Mouse (Mus musculus): Measurements from ENCODE around the gene Arhgap24. TPM values are rescaled to one million over a fixed set of nuclear protein-coding genes. Genes with fewer than 3 reads are reported as not detected.

Gene Arhgap24
- polyA plus RNA-seq, 1 experiment from 2014 or later = 3.2 TPM

- H3K4me2 ChIP-seq (ENCODE audit: low read depth, low read length) = no peak overlapping the region
- ATAC-seq = no peak
- H3K36me3 ChIP-seq (replicated peaks; ENCODE audit: insufficient read depth, low read length) = no peaks in the 10 kb centered on the region
- no peak overlapping the region for H3K9ac ChIP-seq (replicated peaks)
- DNase-seq = no peak
- no peaks in the 10 kb centered on the region for H3K4me1 ChIP-seq (ENCODE audit: insufficient read depth)
- no peak overlapping the region for H3K27ac ChIP-seq (ENCODE audit: low read depth)
- TF ChIP-seq CTCF (IDR thresholded peaks at IDR 0.05; ENCODE audit: low read depth) (no peak), EP300 (IDR thresholded peaks at IDR 0.05; ENCODE audit: low read depth) (no peak)
- H3K4me3 ChIP-seq (ENCODE audit: low read depth, low read length) = 0 out of 2 replicates have a peak overlapping the region, but pooled peaks have one; percentile 6
- H3K9me3 ChIP-seq (ENCODE audit: low read length) = no peaks in the 10 kb centered on the region
- H3K27me3 ChIP-seq (ENCODE audit: insufficient read depth, low read length) = no peaks in the 10 kb centered on the region
- WGBS (ENCODE audit: insufficient replicate concordance) = 39% methylated on average over 7 of the region's 9 CpGs
Observed at GRCm38 (mm10) chr5:102724813-102725348, 243.7 kb downstream of the Arhgap24 start.

GRCm38 (mm10) chr5:102725365-102725764 lies 244.2 kb downstream of the Arhgap24 start:
- Histone ChIP-seq H3K4me1 (ENCODE audit: insufficient read depth) (no peaks in the 10 kb centered on the region), H3K9me3 (ENCODE audit: low read length) (no peaks in the 10 kb centered on the region), H3K9ac (replicated peaks) (no peak overlapping the region), H3K27ac (ENCODE audit: low read depth) (no peak overlapping the region), H3K36me3 (replicated peaks; ENCODE audit: insufficient read depth, low read length) (no peaks in the 10 kb centered on the region), H3K27me3 (ENCODE audit: insufficient read depth, low read length) (no peaks in the 10 kb centered on the region), H3K4me3 (ENCODE audit: low read depth, low read length) (0 out of 2 replicates have a peak overlapping the region, but pooled peaks have one; percentile 6), H3K4me2 (ENCODE audit: low read depth, low read length) (no peak overlapping the region)
- TF ChIP-seq CTCF (IDR thresholded peaks at IDR 0.05; ENCODE audit: low read depth) (no peak), EP300 (IDR thresholded peaks at IDR 0.05; ENCODE audit: low read depth) (no peak)
- no peak for ATAC-seq
- no peak for DNase-seq
- 57% methylated on average over 6 of the region's 6 CpGs for WGBS (ENCODE audit: insufficient replicate concordance)

DNA sequence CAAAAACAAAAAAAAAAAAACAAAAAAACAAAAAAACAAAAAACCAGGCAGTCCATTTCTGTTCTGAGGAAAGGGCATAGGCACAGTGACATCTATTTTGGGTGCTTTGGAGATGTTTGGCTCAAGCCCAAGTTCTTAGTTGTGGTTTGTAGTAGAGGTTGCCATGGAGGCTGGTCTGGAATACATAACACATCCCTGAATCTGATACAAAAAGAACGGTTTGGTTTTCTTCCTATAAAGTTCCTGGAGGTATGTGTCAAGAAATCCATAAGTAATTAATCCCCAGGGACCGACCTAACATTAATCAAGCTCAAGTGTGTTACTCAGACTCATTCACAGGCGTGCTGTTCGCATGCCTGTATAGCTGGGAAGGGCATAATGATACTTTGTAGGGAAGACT lies 245.8 kb downstream of the Arhgap24 start:
- TF ChIP-seq CTCF (IDR thresholded peaks at IDR 0.05; ENCODE audit: low read depth) (no peak), EP300 (IDR thresholded peaks at IDR 0.05; ENCODE audit: low read depth) (no peak)
- ATAC-seq (no peak), DNase-seq (no peak)
- Histone ChIP-seq H3K4me1 (ENCODE audit: insufficient read depth) (no peaks in the 10 kb centered on the region), H3K27me3 (ENCODE audit: insufficient read depth, low read length) (no peaks in the 10 kb centered on the region), H3K9me3 (ENCODE audit: low read length) (no peaks in the 10 kb centered on the region), H3K27ac (ENCODE audit: low read depth) (no peak overlapping the region), H3K4me3 (ENCODE audit: low read depth, low read length) (no peak overlapping the region), H3K4me2 (ENCODE audit: low read depth, low read length) (no peak overlapping the region), H3K9ac (replicated peaks) (no peak overlapping the region), H3K36me3 (replicated peaks; ENCODE audit: insufficient read depth, low read length) (no peaks in the 10 kb centered on the region)
- 74% methylated on average over 4 of the region's 4 CpGs for WGBS (ENCODE audit: insufficient replicate concordance)

GRCm38 (mm10) chr5:102728531-102728930 lies 247.3 kb downstream of the Arhgap24 start:
- no peak for DNase-seq
- H3K27ac ChIP-seq (ENCODE audit: low read depth) = peak overlapping the region; percentile 1; the same call in 1 of the 2 replicates
- H3K4me3 ChIP-seq (ENCODE audit: low read depth, low read length) = no peak overlapping the region
- H3K4me2 ChIP-seq (ENCODE audit: low read depth, low read length) = no peak overlapping the region
- TF ChIP-seq CTCF (IDR thresholded peaks at IDR 0.05; ENCODE audit: low read depth) (no peak), EP300 (IDR thresholded peaks at IDR 0.05; ENCODE audit: low read depth) (no peak)
- no peaks in the 10 kb centered on the region for H3K4me1 ChIP-seq (ENCODE audit: insufficient read depth)
- H3K9ac ChIP-seq (replicated peaks) = no peak overlapping the region
- H3K27me3 ChIP-seq (ENCODE audit: insufficient read depth, low read length) = no peaks in the 10 kb centered on the region
- no peak for ATAC-seq
- no peaks in the 10 kb centered on the region for H3K9me3 ChIP-seq (ENCODE audit: low read length)
- H3K36me3 ChIP-seq (replicated peaks; ENCODE audit: insufficient read depth, low read length) = no peaks in the 10 kb centered on the region

DNA sequence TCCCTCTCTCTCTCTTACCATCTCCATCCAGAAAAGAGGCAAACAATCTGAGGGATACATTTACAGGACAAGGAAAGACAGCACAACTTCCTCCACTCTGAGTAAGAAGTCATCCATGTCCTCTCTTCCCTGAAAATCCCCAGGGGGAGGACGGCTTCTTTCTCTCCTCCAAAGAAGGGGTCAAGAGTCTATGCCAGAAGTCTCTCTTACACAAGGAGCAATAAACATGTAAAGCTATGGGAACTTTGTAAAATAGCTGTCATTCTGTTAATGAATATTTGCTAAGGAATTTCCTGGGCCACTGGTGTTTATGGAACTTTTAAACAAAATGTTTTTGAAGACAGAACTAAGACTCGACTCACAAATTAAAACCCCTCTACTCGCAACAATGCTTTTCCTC lies 248.3 kb downstream of the Arhgap24 start:
- Histone ChIP-seq H3K4me1 (ENCODE audit: insufficient read depth) (no peaks in the 10 kb centered on the region), H3K27ac (ENCODE audit: low read depth) (no peak overlapping the region), H3K4me2 (ENCODE audit: low read depth, low read length) (no peak overlapping the region), H3K9ac (replicated peaks) (no peak overlapping the region), H3K36me3 (replicated peaks; ENCODE audit: insufficient read depth, low read length) (no peaks in the 10 kb centered on the region), H3K27me3 (ENCODE audit: insufficient read depth, low read length) (no peaks in the 10 kb centered on the region), H3K9me3 (ENCODE audit: low read length) (no peaks in the 10 kb centered on the region), H3K4me3 (ENCODE audit: low read depth, low read length) (no peak overlapping the region)
- TF ChIP-seq EP300 (IDR thresholded peaks at IDR 0.05; ENCODE audit: low read depth) (no peak), CTCF (IDR thresholded peaks at IDR 0.05; ENCODE audit: low read depth) (no peak)
- ATAC-seq (no peak), DNase-seq (no peak)
- WGBS (ENCODE audit: insufficient replicate concordance) = 69% methylated on average over 3 of the region's 3 CpGs

- Histone ChIP-seq H3K27ac (ENCODE audit: low read depth) (no peak overlapping the region), H3K36me3 (replicated peaks; ENCODE audit: insufficient read depth, low read length) (no peaks in the 10 kb centered on the region), H3K9me3 (ENCODE audit: low read length) (no peaks in the 10 kb centered on the region), H3K4me3 (ENCODE audit: low read depth, low read length) (no peak overlapping the region), H3K4me1 (ENCODE audit: insufficient read depth) (no peaks in the 10 kb centered on the region), H3K27me3 (ENCODE audit: insufficient read depth, low read length) (no peaks in the 10 kb centered on the region), H3K9ac (replicated peaks) (no peak overlapping the region), H3K4me2 (ENCODE audit: low read depth, low read length) (no peak overlapping the region)
- DNase-seq (no peak), ATAC-seq (no peak)
- 81% methylated on average over 5 of the region's 5 CpGs for WGBS (ENCODE audit: insufficient replicate concordance)
- no peak for TF ChIP-seq CTCF (IDR thresholded peaks at IDR 0.05; ENCODE audit: low read depth)
- TF ChIP-seq EP300 (IDR thresholded peaks at IDR 0.05; ENCODE audit: low read depth) = no peak
Observed at GRCm38 (mm10) chr5:102736131-102736530, 254.9 kb downstream of the Arhgap24 start.

Data from liver, postnatal 0 days (tissue).